24 mouse cellular contexts compared by ENCODE assay signal in genomic region chr16:43807048-43807447, GRCm38 (mm10). TPM values are rescaled to one million over a fixed set of nuclear protein-coding genes. Genes with fewer than 3 reads are reported as not detected.
DNase-seq lines count a peak whose midpoint lies in the region; ATAC-seq and TF ChIP-seq lines count a peak whose summit lies in the region.
"Had no signal": no experiment of that assay in that cellular context is flagged by ENCODE, and none has a peak within 500 bp of the region (broad histone marks: within the 10 kb centered on the region; RNA-seq: fewer than 3 reads in every experiment).

No protein-coding gene starts in this region.

- no peaks in the 10 kb centered on the region for H3K4me1 ChIP-seq in intestine, embryonic 15.5 days (replicated peaks)
- no peaks in the 10 kb centered on the region for H3K4me1 ChIP-seq in kidney, adult 2 months (ENCODE audit: control insufficient read depth, insufficient read depth, low read length)
- no peaks in the 10 kb centered on the region for H3K4me1 ChIP-seq in stomach, postnatal 0 days (replicated peaks; ENCODE audit: control insufficient read depth, insufficient read depth)
- H3K4me1 ChIP-seq: forebrain, embryonic 12.5 days; hindbrain, embryonic 12.5 days; liver, embryonic 12.5 days; midbrain, embryonic 10.5 days had no signal

- no peak overlapping the region for H3K9ac ChIP-seq in intestine, embryonic 15.5 days
- no peak overlapping the region for H3K9ac ChIP-seq in stomach, postnatal 0 days (ENCODE audit: low read length)
- H3K9ac ChIP-seq: forebrain, embryonic 12.5 days; hindbrain, embryonic 12.5 days; liver, embryonic 12.5 days; neural tube, embryonic 13.5 days had no signal

- WGBS in intestine, embryonic 15.5 days, result 56% methylated on average over 16 of the region's 16 CpGs
- WGBS in kidney, adult 2 months, result 35% methylated on average over 16 of the region's 16 CpGs
- WGBS in stomach, postnatal 0 days, result 56% methylated on average over 16 of the region's 16 CpGs

- no peak for TF ChIP-seq POLR2A in kidney, adult 2 months (IDR thresholded peaks at IDR 0.05; ENCODE audit: low read depth, low read length)

- peak; percentile 16 for DNase-seq in kidney, adult 2 months
- DNase-seq in kidney, postnatal 10 days, result peak; percentile 26
- peak; percentile 74 for DNase-seq in stomach, postnatal 0 days (ENCODE audit: low spot score)
- DNase-seq in spleen, adult 18-20 months, result no peak
- no peak for DNase-seq in left cerebral cortex, adult 9 months (ENCODE audit: low spot score in 2 of 2)
- DNase-seq: adrenal gland, adult 8-10 months; cerebellum, adult 8-10 months; gastrocnemius, postnatal 36 days; lung, adult 2 months; lung, postnatal 36 days; thymus, adult 2 months had no signal

- H3K4me2 ChIP-seq in intestine, embryonic 15.5 days (replicated peaks), result no peak overlapping the region
- no peak overlapping the region for H3K4me2 ChIP-seq in stomach, postnatal 0 days (replicated peaks; ENCODE audit: low read depth)
- H3K4me2 ChIP-seq: forebrain, embryonic 12.5 days; hindbrain, embryonic 12.5 days; liver, embryonic 12.5 days; neural tube, embryonic 13.5 days had no signal

- no peak overlapping the region for H3K27ac ChIP-seq in intestine, embryonic 15.5 days
- H3K27ac ChIP-seq in kidney, adult 2 months (ENCODE audit: insufficient read depth, low read depth, low read length), result no peak overlapping the region
- no peak overlapping the region for H3K27ac ChIP-seq in stomach, postnatal 0 days (replicated peaks)
- H3K27ac ChIP-seq: forebrain, embryonic 12.5 days; hindbrain, embryonic 12.5 days; liver, embryonic 12.5 days; midbrain, embryonic 10.5 days; neural tube, embryonic 13.5 days had no signal

- ATAC-seq in intestine, embryonic 15.5 days, result peak; percentile 58
- peak; percentile 98 for ATAC-seq in stomach, postnatal 0 days (ENCODE audit: low FRiP score, low TSS enrichment)
- no peak for ATAC-seq in inflammation-experienced regulatory T-cells, adult 6 months
- ATAC-seq: liver, embryonic 12.5 days had no signal

- H3K27me3 ChIP-seq in intestine, embryonic 15.5 days (replicated peaks), result no peaks in the 10 kb centered on the region
- no peaks in the 10 kb centered on the region for H3K27me3 ChIP-seq in kidney, adult 2 months (replicated peaks; ENCODE audit: control insufficient read depth, insufficient read depth, low read length)
- H3K27me3 ChIP-seq in stomach, postnatal 0 days (ENCODE audit: control insufficient read depth, insufficient read depth, low read length), result no peaks in the 10 kb centered on the region
- H3K27me3 ChIP-seq: forebrain, embryonic 12.5 days; hindbrain, embryonic 12.5 days; liver, embryonic 12.5 days had no signal

- H3K4me3 ChIP-seq in intestine, embryonic 15.5 days (replicated peaks), result no peak overlapping the region
- no peak overlapping the region for H3K4me3 ChIP-seq in kidney, adult 2 months (ENCODE audit: insufficient read depth, low read depth, low read length)
- H3K4me3 ChIP-seq in stomach, postnatal 0 days (ENCODE audit: low read depth, low read length), result no peak overlapping the region
- H3K4me3 ChIP-seq: forebrain, embryonic 12.5 days; hindbrain, embryonic 12.5 days; liver, embryonic 12.5 days; midbrain, embryonic 10.5 days; neural tube, embryonic 13.5 days had no signal

- no peaks in the 10 kb centered on the region for H3K36me3 ChIP-seq in intestine, embryonic 15.5 days
- no peaks in the 10 kb centered on the region for H3K36me3 ChIP-seq in kidney, adult 2 months (ENCODE audit: control insufficient read depth, insufficient read depth, low read length)
- no peaks in the 10 kb centered on the region for H3K36me3 ChIP-seq in stomach, postnatal 0 days (ENCODE audit: control insufficient read depth, insufficient read depth, low read length)
- H3K36me3 ChIP-seq: forebrain, embryonic 12.5 days; hindbrain, embryonic 12.5 days; liver, embryonic 12.5 days; midbrain, embryonic 10.5 days; neural tube, embryonic 13.5 days had no signal

- TF ChIP-seq CTCF in kidney, adult 2 months (conservative IDR thresholded peaks at IDR 0.05; ENCODE audit: insufficient read depth, insufficient read length, low read depth, low read length), result no peak
- TF ChIP-seq CTCF in stomach, postnatal 0 days (IDR thresholded peaks at IDR 0.05; ENCODE audit: low read depth), result no peak

- no peaks in the 10 kb centered on the region for H3K9me3 ChIP-seq in intestine, embryonic 15.5 days
- no peaks in the 10 kb centered on the region for H3K9me3 ChIP-seq in stomach, postnatal 0 days (ENCODE audit: control insufficient read depth, low read length)
- H3K9me3 ChIP-seq: forebrain, embryonic 12.5 days; hindbrain, embryonic 12.5 days; liver, embryonic 12.5 days; midbrain, embryonic 10.5 days; neural tube, embryonic 13.5 days had no signal

- TF ChIP-seq EP300 in stomach, postnatal 0 days (optimal IDR thresholded peaks at IDR 0.05), result no peak

RNA-seq across cellular contexts. Expression of gene Drd3, which starts 53.2 kb away (rescaled TPM):
- not detected in 2 replicates for polyA plus RNA-seq in intestine, embryonic 15.5 days (2015; fragmentation: Nextera tagmentation; extraction: Ambion mirVana)
- 0.08 and 0.10 TPM in 2 replicates for polyA plus RNA-seq in kidney, adult 2 months (2012; rRNA removed)
- polyA plus RNA-seq in stomach, postnatal 0 days (2015; fragmentation: Nextera tagmentation; extraction: Ambion mirVana), result 0.24 and 0.27 TPM in 2 replicates
- polyA plus RNA-seq in inflammation-experienced regulatory T-cells, adult 6 months (2017; shearing (Covaris generic)), result not detected
- polyA plus RNA-seq: C2C12; embryonic facial prominence, embryonic 11.5 days; heart, embryonic 16.5 days; hindbrain, embryonic 12.5 days; intestine, embryonic 14.5 days; limb, embryonic 11.5 days; liver, embryonic 12.5 days; lung, adult 2 months; midbrain, embryonic 10.5 days; neural tube, embryonic 13.5 days; stomach, embryonic 14.5 days; thymus, adult 2 months had no signal

Comparison
In these comparisons a context has a peak if more than half of its experiments do, and no peak if none do; other contexts are left out.
1. DNase-seq: peak in kidney, adult 2 months (single experiment), kidney, postnatal 10 days (single experiment) and stomach, postnatal 0 days (single experiment); none in spleen, adult 18-20 months (0 of 2) and left cerebral cortex, adult 9 months (0 of 2).